Mouse (Mus musculus) neural tube, embryonic 12.5 days (tissue): Measurements from ENCODE around the gene Gpm6a. TPM values are rescaled to one million over a fixed set of nuclear protein-coding genes. Genes with fewer than 3 reads are reported as not detected.
"Not testable (repeated sequence)": the region's sequence is repeated elsewhere in the genome, so short reads cannot be mapped to it uniquely, and the experiment has no call there.

Experiments
- ATAC-seq: fragments of 200-750 bp; cut with Nextera tagmentation; 2 replicates; pipeline ENCODE4 v1.8.0; 2017; ENCODE audit warnings: low read depth, mild to moderate bottlenecking, moderate TSS enrichment, moderate library complexity; ENCODE audit not compliant: low FRiP score
- H3K27ac ChIP-seq: fragments of 300-500 bp; sonication (generic); 2 replicates; pipeline ENCODE4 v1.5.1; 2016
- H3K27me3 ChIP-seq: fragments of 300-500 bp; sonication (generic); replicated peaks from 2 replicates; pipeline ENCODE4 v1.6.1; 2016; ENCODE audit warnings: mild to moderate bottlenecking
- H3K36me3 ChIP-seq: fragments of 300-500 bp; sonication (generic); 2 replicates; pipeline ENCODE4 v1.6.1; 2016; ENCODE audit warnings: mild to moderate bottlenecking
- H3K4me1 ChIP-seq: fragments of 300-500 bp; sonication (generic); 2 replicates; pipeline ENCODE4 v1.6.1; 2016
- H3K4me2 ChIP-seq: fragments of 300-500 bp; sonication (generic); replicated peaks from 2 replicates; pipeline ENCODE4 v1.6.1; 2016; ENCODE audit warnings: mild to moderate bottlenecking
- H3K4me3 ChIP-seq: fragments of 300-500 bp; sonication (generic); 2 replicates; pipeline ENCODE4 v1.5.1; 2016
- H3K9ac ChIP-seq: fragments of 300-500 bp; sonication (generic); 2 replicates; pipeline ENCODE4 v1.6.1; 2016; ENCODE audit warnings: mild to moderate bottlenecking
- H3K9me3 ChIP-seq: fragments of 300-500 bp; sonication (generic); 2 replicates; pipeline ENCODE4 v1.6.1; 2016; ENCODE audit warnings: mild to moderate bottlenecking
- WGBS: fragments of 180-500 bp; shearing (Covaris S2); methylation state at CpG from one replicate; pipeline ENCODE4 v1.1.7; 2016; 5-methylcytosine and 5-hydroxymethylcytosine counted together
- polyA plus RNA-seq: library from polyadenylated mRNA; unstranded; fragments of >200 nt; fragmentation: Nextera tagmentation; extraction: Ambion mirVana; gene quantifications from 2 replicates; pipeline ENCODE4 v1.2.1, GENCODE M21; 2016

Gpm6a gene
- polyA plus RNA-seq, 1 experiment from 2014 or later: 115 TPM

- H3K36me3 ChIP-seq: no peaks in the 10 kb centered on the region
- peak; percentile 46; the same call in 1 of the 2 replicates for ATAC-seq
- no peaks in the 10 kb centered on the region for H3K9me3 ChIP-seq
- H3K4me2 ChIP-seq: peak overlapping the region; percentile 21
- no peak overlapping the region for H3K4me3 ChIP-seq
- 36% methylated on average over 10 of the region's 10 CpGs for WGBS
- H3K27me3 ChIP-seq: no peaks in the 10 kb centered on the region
- no peak overlapping the region for H3K9ac ChIP-seq
- H3K27ac ChIP-seq: 0 out of 2 replicates have a peak overlapping the region, but pooled peaks have one; percentile 27
- peaks cover 4% of the 10 kb centered on the region; the same call in 1 of the 2 replicates for H3K4me1 ChIP-seq
Measured at GRCm38 (mm10) chr8:55025851-55026660, 71.4 kb downstream of the Gpm6a start.

- no peaks in the 10 kb centered on the region for H3K27me3 ChIP-seq
- no peak overlapping the region; the same call in 1 of the 2 replicates for H3K4me2 ChIP-seq
- H3K27ac ChIP-seq: no peak overlapping the region
- WGBS: 58% methylated on average over 2 of the region's 2 CpGs
- no peak overlapping the region for H3K4me3 ChIP-seq
- ATAC-seq: no peak
- no peaks in the 10 kb centered on the region for H3K9me3 ChIP-seq
- H3K4me1 ChIP-seq: peaks cover 4% of the 10 kb centered on the region; the same call in 1 of the 2 replicates
- H3K9ac ChIP-seq: no peak overlapping the region
- no peaks in the 10 kb centered on the region for H3K36me3 ChIP-seq
Measured at GRCm38 (mm10) chr8:55026661-55027000, 72.0 kb downstream of the Gpm6a start.

- ATAC-seq: no peak
- Histone ChIP-seq H3K4me2 (no peak overlapping the region), H3K36me3 (no peaks in the 10 kb centered on the region), H3K9ac (no peak overlapping the region), H3K27me3 (no peaks in the 10 kb centered on the region), H3K4me1 (peaks cover 4% of the 10 kb centered on the region; the same call in 1 of the 2 replicates), H3K27ac (no peak overlapping the region), H3K9me3 (no peaks in the 10 kb centered on the region), H3K4me3 (no peak overlapping the region)
- WGBS: 90% methylated on average over 2 of the region's 2 CpGs
Measured at GRCm38 (mm10) chr8:55028371-55028770, 73.7 kb downstream of the Gpm6a start.

- Histone ChIP-seq H3K4me1 (peaks cover 10% of the 10 kb centered on the region), H3K9me3 (no peaks in the 10 kb centered on the region), H3K4me2 (no peak overlapping the region), H3K9ac (no peak overlapping the region), H3K36me3 (no peaks in the 10 kb centered on the region), H3K4me3 (no peak overlapping the region), H3K27ac (no peak overlapping the region), H3K27me3 (no peaks in the 10 kb centered on the region)
- no peak for ATAC-seq
Measured at GRCm38 (mm10) chr8:55031099-55031498, 76.5 kb downstream of the Gpm6a start.

- Histone ChIP-seq H3K9ac (no peak overlapping the region), H3K36me3 (no peaks in the 10 kb centered on the region), H3K4me1 (peaks cover 7% of the 10 kb centered on the region), H3K27me3 (no peaks in the 10 kb centered on the region), H3K9me3 (no peaks in the 10 kb centered on the region), H3K4me2 (no peak overlapping the region), H3K27ac (no peak overlapping the region), H3K4me3 (no peak overlapping the region)
- peak; percentile 96 for ATAC-seq
- 0% methylated on average over 1 of the region's 1 CpGs for WGBS
Measured at GRCm38 (mm10) chr8:55034309-55034708, 79.7 kb downstream of the Gpm6a start.

- H3K36me3 ChIP-seq: no peaks in the 10 kb centered on the region
- no peaks in the 10 kb centered on the region for H3K9me3 ChIP-seq
- H3K27me3 ChIP-seq: no peaks in the 10 kb centered on the region
- peaks cover 7% of the 10 kb centered on the region for H3K4me1 ChIP-seq
- H3K4me3 ChIP-seq: no peak overlapping the region
- no peak overlapping the region for H3K4me2 ChIP-seq
- no peak overlapping the region for H3K9ac ChIP-seq
- no peak overlapping the region for H3K27ac ChIP-seq
- no peak for ATAC-seq
Measured at GRCm38 (mm10) chr8:55035416-55035815, 80.8 kb downstream of the Gpm6a start.

- no peaks in the 10 kb centered on the region for H3K9me3 ChIP-seq
- H3K27ac ChIP-seq: no peak overlapping the region
- WGBS: 81% methylated on average over 1 of the region's 1 CpGs
- H3K4me1 ChIP-seq: no peaks in the 10 kb centered on the region
- H3K36me3 ChIP-seq: no peaks in the 10 kb centered on the region
- H3K9ac ChIP-seq: no peak overlapping the region
- H3K4me2 ChIP-seq: no peak overlapping the region
- no peak overlapping the region for H3K4me3 ChIP-seq
- no peak for ATAC-seq
- no peaks in the 10 kb centered on the region for H3K27me3 ChIP-seq
Measured at GRCm38 (mm10) chr8:55042955-55043354, 88.3 kb downstream of the Gpm6a start.

GRCm38 (mm10) chr8:55048396-55048795 lies 93.8 kb downstream of the Gpm6a start:
- no peak for ATAC-seq
- Histone ChIP-seq H3K4me1 (no peaks in the 10 kb centered on the region), H3K36me3 (peaks cover 2% of the 10 kb centered on the region; the same call in 1 of the 2 replicates), H3K9me3 (no peaks in the 10 kb centered on the region), H3K4me2 (no peak overlapping the region), H3K27ac (no peak overlapping the region), H3K9ac (no peak overlapping the region), H3K4me3 (no peak overlapping the region), H3K27me3 (no peaks in the 10 kb centered on the region)
- WGBS: 87% methylated on average over 3 of the region's 3 CpGs

GRCm38 (mm10) chr8:55049979-55050378 lies 95.3 kb downstream of the Gpm6a start:
- 81% methylated on average over 4 of the region's 4 CpGs for WGBS
- H3K27me3 ChIP-seq: no peaks in the 10 kb centered on the region

GRCm38 (mm10) chr8:55068811-55069210 lies 114.2 kb downstream of the Gpm6a start:
- not testable (repeated sequence) for ATAC-seq, H3K4me1 ChIP-seq, H3K9me3 ChIP-seq, H3K9ac ChIP-seq, H3K27ac ChIP-seq, H3K4me2 ChIP-seq, H3K4me3 ChIP-seq, H3K36me3 ChIP-seq, H3K27me3 ChIP-seq
- WGBS: 96% methylated on average over 2 of the region's 2 CpGs

More at GRCm38 (mm10) chr8:55049979-55050378, 95.3 kb downstream of the Gpm6a start:
- Histone ChIP-seq H3K4me2 (no peak overlapping the region), H3K36me3 (peaks cover 2% of the 10 kb centered on the region; the same call in 1 of the 2 replicates), H3K9ac (no peak overlapping the region), H3K27ac (no peak overlapping the region), H3K9me3 (no peaks in the 10 kb centered on the region), H3K4me1 (no peaks in the 10 kb centered on the region), H3K4me3 (no peak overlapping the region)
- ATAC-seq: no peak

GRCm38 (mm10) chr8:55073481-55073880 lies 118.8 kb downstream of the Gpm6a start:
- Histone ChIP-seq H3K27ac (no peak overlapping the region), H3K27me3 (no peaks in the 10 kb centered on the region), H3K9ac (no peak overlapping the region), H3K4me2 (no peak overlapping the region), H3K4me1 (no peaks in the 10 kb centered on the region), H3K9me3 (no peaks in the 10 kb centered on the region), H3K36me3 (no peaks in the 10 kb centered on the region), H3K4me3 (no peak overlapping the region)
- no peak for ATAC-seq
- 95% methylated on average over 10 of the region's 10 CpGs for WGBS

- no peaks in the 10 kb centered on the region for H3K9me3 ChIP-seq
- H3K4me3 ChIP-seq: no peak overlapping the region
- no peaks in the 10 kb centered on the region for H3K36me3 ChIP-seq
- H3K4me2 ChIP-seq: no peak overlapping the region
- ATAC-seq: no peak
- no peak overlapping the region for H3K9ac ChIP-seq
- H3K4me1 ChIP-seq: no peaks in the 10 kb centered on the region
- no peaks in the 10 kb centered on the region for H3K27me3 ChIP-seq
- no peak overlapping the region for H3K27ac ChIP-seq
Measured at GRCm38 (mm10) chr8:55102195-55102594, 147.6 kb downstream of the Gpm6a start.

- Histone ChIP-seq H3K27ac (no peak overlapping the region), H3K27me3 (no peaks in the 10 kb centered on the region), H3K4me3 (no peak overlapping the region), H3K4me1 (no peaks in the 10 kb centered on the region), H3K9me3 (no peaks in the 10 kb centered on the region), H3K4me2 (no peak overlapping the region), H3K36me3 (no peaks in the 10 kb centered on the region), H3K9ac (no peak overlapping the region)
- 78% methylated on average over 2 of the region's 2 CpGs for WGBS
- ATAC-seq: no peak
Measured at GRCm38 (mm10) chr8:55103065-55103464, 148.4 kb downstream of the Gpm6a start.
